Mouse (Mus musculus) heart, postnatal 10 days (tissue): ENCODE measurements at regions not wholly inside any gene's neighbourhood (a gene's known extent, or its start where the extent isn't known, plus 50 kb on each side); places are given as distances from the start of the nearest gene placed in this dataset.

Source experiments
- DNase-seq, 2 experiments: peaks; one replicate each; pipeline ENCODE4 v3.0.0; 2021
- intact Hi-C: fragments of 180-260 bp; cut with DNase I; formaldehyde crosslinking; loops from one replicate; pipeline ENCODE4 v1.15.1; 2025

- DNase-seq, result peak; percentile 0 to 12
- intact Hi-C loops, result loop anchor here (10.0 kb wide), 2 partner anchors 322 to 362 kb away; no protein-coding TSS in a partner anchor
Measured at GRCm38 (mm10) chrX:58812824-58813223, 96.3 kb upstream of the 4930550L24Rik start.
